Mouse (Mus musculus) embryo, embryonic 10 days (tissue): Measurements from ENCODE around the gene Slc5a4a.

ENCODE experiments used
- DNase-seq: peaks from one replicate; pipeline ENCODE4 v3.0.0-alpha.2; 2015; ENCODE audit warnings: low spot score

Slc5a4a gene

GRCm38 (mm10) chr10:76147278-76147677 is at the start of gene Slc5a4a:
Gene Slc5a4a (plus strand): TSS chr10:76147451.
- no peak for DNase-seq

GRCm38 (mm10) chr10:76110861-76111260 is 36.4 kb upstream of the Slc5a4a start, which contains the start of gene Slc5a4b:
Gene Slc5a4b (minus strand): TSS chr10:76110961.
- DNase-seq: no peak

GRCm38 (mm10) chr10:76117966-76118365 is 29.3 kb upstream of the Slc5a4a start:
- DNase-seq: peak; percentile 66

- DNase-seq: peak; percentile 27
Observed at GRCm38 (mm10) chr10:76118741-76119140, 28.5 kb upstream of the Slc5a4a start.

GRCm38 (mm10) chr10:76120124-76120711 is 27.0 kb upstream of the Slc5a4a start:
- no peak for DNase-seq

- DNase-seq: no peak
Observed at GRCm38 (mm10) chr10:76121495-76121894, 25.8 kb upstream of the Slc5a4a start.

- DNase-seq: no peak
Observed at GRCm38 (mm10) chr10:76132506-76132905, 14.7 kb upstream of the Slc5a4a start.

- no peak for DNase-seq
Observed at GRCm38 (mm10) chr10:76136318-76136717, 10.9 kb upstream of the Slc5a4a start.

- DNase-seq: no peak
Observed at GRCm38 (mm10) chr10:76146846-76147245, 405 bp upstream of the Slc5a4a start.

GRCm38 (mm10) chr10:76155911-76156310 is 8.7 kb downstream of the Slc5a4a start:
- no peak for DNase-seq

- no peak for DNase-seq
Observed at GRCm38 (mm10) chr10:76157528-76157927, 10.3 kb downstream of the Slc5a4a start.

GRCm38 (mm10) chr10:76158009-76158408 is 10.8 kb downstream of the Slc5a4a start:
- DNase-seq: no peak

- DNase-seq: no peak
Observed at GRCm38 (mm10) chr10:76174899-76175298, 27.6 kb downstream of the Slc5a4a start.

GRCm38 (mm10) chr10:76185216-76185615 is 38.0 kb downstream of the Slc5a4a start:
- no peak for DNase-seq

- DNase-seq: no peak
Observed at GRCm38 (mm10) chr10:76188010-76188409, 40.8 kb downstream of the Slc5a4a start.

- no peak for DNase-seq
Observed at GRCm38 (mm10) chr10:76201416-76201815, 54.2 kb downstream of the Slc5a4a start.

GRCm38 (mm10) chr10:76201978-76202377 is 54.7 kb downstream of the Slc5a4a start:
- DNase-seq: peak; percentile 86

GRCm38 (mm10) chr10:76203798-76204283 is 56.6 kb downstream of the Slc5a4a start:
- DNase-seq: peak; percentile 64

- no peak for DNase-seq
Observed at GRCm38 (mm10) chr10:76207262-76207796, 60.1 kb downstream of the Slc5a4a start.

- DNase-seq: no peak
Observed at GRCm38 (mm10) chr10:76209241-76209640, 62.0 kb downstream of the Slc5a4a start.

- no peak for DNase-seq
Observed at GRCm38 (mm10) chr10:76210806-76211205, 63.6 kb downstream of the Slc5a4a start.

- no peak for DNase-seq
Observed at GRCm38 (mm10) chr10:76212121-76212520, 64.9 kb downstream of the Slc5a4a start.

GRCm38 (mm10) chr10:76214161-76214560 is 66.9 kb downstream of the Slc5a4a start:
- no peak for DNase-seq

- DNase-seq: no peak
Observed at GRCm38 (mm10) chr10:76217056-76217455, 69.8 kb downstream of the Slc5a4a start.
